ENCODE assay signal across 11 mouse cellular contexts in the genomic region with DNA sequence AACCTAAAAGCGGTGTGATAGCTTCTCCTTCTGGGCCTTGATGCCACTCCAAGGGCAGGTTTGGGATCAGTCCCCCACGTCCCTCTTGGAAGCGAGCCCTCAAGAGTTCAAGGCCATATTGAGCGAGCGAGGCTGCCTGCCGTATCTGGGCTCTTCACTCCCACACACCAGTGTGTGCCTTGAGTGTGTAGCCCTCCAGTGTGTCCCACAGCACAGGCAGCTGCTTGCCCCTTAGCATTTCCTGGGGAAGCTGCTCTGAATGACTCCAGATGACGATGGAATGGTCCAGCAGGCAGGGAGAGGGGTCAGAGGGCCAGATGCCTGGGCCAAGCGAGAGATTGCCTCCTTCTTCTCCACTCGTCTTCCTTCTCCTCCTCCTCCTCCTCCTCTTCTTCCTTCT. TPM values are rescaled to one million over a fixed set of nuclear protein-coding genes. Genes with fewer than 3 reads are reported as not detected.
DNase-seq lines count a peak whose midpoint lies in the region; ATAC-seq and TF ChIP-seq lines count a peak whose summit lies in the region.
"Had no signal": no experiment of that assay in that cellular context is flagged by ENCODE, and none has a peak within 500 bp of the region (broad histone marks: within the 10 kb centered on the region; RNA-seq: fewer than 3 reads in every experiment).

No protein-coding gene starts in this region.

- 54% methylated on average over 9 of the region's 9 CpGs for WGBS in hindbrain, embryonic 12.5 days
- WGBS in hindbrain, embryonic 16.5 days, result 62% methylated on average over 9 of the region's 9 CpGs
- WGBS in limb, embryonic 10.5 days, result 35% methylated on average over 9 of the region's 9 CpGs

- H3K4me2 ChIP-seq in hindbrain, embryonic 12.5 days (replicated peaks), result no peak overlapping the region
- no peak overlapping the region for H3K4me2 ChIP-seq in hindbrain, embryonic 16.5 days (ENCODE audit: low read length)
- H3K4me2 ChIP-seq: hindbrain, embryonic 15.5 days had no signal

- H3K36me3 ChIP-seq in hindbrain, embryonic 12.5 days, result peaks cover 50% of the 10 kb centered on the region
- H3K36me3 ChIP-seq in hindbrain, embryonic 16.5 days (ENCODE audit: control insufficient read depth, insufficient read depth, low read length), result peaks cover 13% of the 10 kb centered on the region
- H3K36me3 ChIP-seq in E14TG2a.4 (ENCODE audit: insufficient read depth, low read length), result peaks cover 99% of the 10 kb centered on the region
- H3K36me3 ChIP-seq in limb, embryonic 10.5 days, result peaks cover 88% of the 10 kb centered on the region

- H3K4me3 ChIP-seq in hindbrain, embryonic 12.5 days, result no peak overlapping the region
- H3K4me3 ChIP-seq in hindbrain, embryonic 16.5 days (ENCODE audit: low read length), result no peak overlapping the region
- peak overlapping the region; percentile 54 for H3K4me3 ChIP-seq in E14TG2a.4 (replicated peaks; ENCODE audit: low read length)
- peak overlapping the region; percentile 14 for H3K4me3 ChIP-seq in limb, embryonic 10.5 days
- no peak overlapping the region for H3K4me3 ChIP-seq in left cerebral cortex, adult 2 months
- H3K4me3 ChIP-seq: hindbrain, embryonic 15.5 days had no signal

- peak; percentile 60 to 63 for DNase-seq in adrenal gland, postnatal 36 days
- DNase-seq in limb, embryonic 10.5 days (ENCODE audit: low spot score), result peak; percentile 64
- DNase-seq in thymus, adult 18-20 months, result no peak
- DNase-seq in left cerebral cortex, adult 2 months (ENCODE audit: extremely low spot score in 1 of 2, low spot score in 2 of 2), result no peak
- no peak for DNase-seq in cerebellum, adult 11-12 months
- DNase-seq: cerebellum, postnatal 36 days had no signal

- intact Hi-C loops in left cerebral cortex, adult 2 months (cut with DNase I), result no loop called here

- H3K9me3 ChIP-seq in hindbrain, embryonic 12.5 days (replicated peaks), result no peaks in the 10 kb centered on the region
- no peaks in the 10 kb centered on the region for H3K9me3 ChIP-seq in hindbrain, embryonic 16.5 days (ENCODE audit: control insufficient read depth, low read length)
- H3K9me3 ChIP-seq in E14TG2a.4 (ENCODE audit: low read length), result no peaks in the 10 kb centered on the region
- H3K9me3 ChIP-seq in limb, embryonic 10.5 days (replicated peaks), result no peaks in the 10 kb centered on the region
- H3K9me3 ChIP-seq: hindbrain, embryonic 15.5 days had no signal

- no peaks in the 10 kb centered on the region for H3K27me3 ChIP-seq in hindbrain, embryonic 12.5 days
- H3K27me3 ChIP-seq in hindbrain, embryonic 16.5 days (replicated peaks; ENCODE audit: control insufficient read depth, insufficient read depth, low read length), result no peaks in the 10 kb centered on the region
- no peaks in the 10 kb centered on the region for H3K27me3 ChIP-seq in E14TG2a.4 (ENCODE audit: insufficient read depth, low read length)
- no peaks in the 10 kb centered on the region for H3K27me3 ChIP-seq in limb, embryonic 10.5 days (ENCODE audit: low read depth, poor library complexity, severe bottlenecking)
- H3K27me3 ChIP-seq: hindbrain, embryonic 15.5 days; Patski had no signal

- ATAC-seq in hindbrain, embryonic 12.5 days (ENCODE audit: low FRiP score), result no peak
- no peak for ATAC-seq in hindbrain, embryonic 16.5 days
- ATAC-seq: Patski had no signal

- no peak overlapping the region for H3K9ac ChIP-seq in hindbrain, embryonic 12.5 days
- no peak overlapping the region for H3K9ac ChIP-seq in hindbrain, embryonic 16.5 days (ENCODE audit: low read depth, low read length)
- H3K9ac ChIP-seq: hindbrain, embryonic 15.5 days had no signal

- TF ChIP-seq CTCF in E14TG2a.4 (conservative IDR thresholded peaks at IDR 0.05; ENCODE audit: low read length), result no peak
- no peak for TF ChIP-seq CTCF in left cerebral cortex, adult 2 months (IDR thresholded peaks at IDR 0.05)

- H3K27ac ChIP-seq in hindbrain, embryonic 12.5 days, result peak overlapping the region; percentile 32; the same call in 1 of the 2 replicates
- H3K27ac ChIP-seq in hindbrain, embryonic 16.5 days (ENCODE audit: low read depth, low read length), result no peak overlapping the region
- H3K27ac ChIP-seq in limb, embryonic 10.5 days, result peak overlapping the region; percentile 94
- no peak overlapping the region; the same call in 1 of the 2 replicates for H3K27ac ChIP-seq in left cerebral cortex, adult 2 months

- H3K4me1 ChIP-seq in hindbrain, embryonic 12.5 days, result peaks cover 62% of the 10 kb centered on the region
- H3K4me1 ChIP-seq in hindbrain, embryonic 16.5 days (ENCODE audit: control insufficient read depth, insufficient read depth, low read depth, low read length), result peaks cover 45% of the 10 kb centered on the region
- peaks cover 100% of the 10 kb centered on the region for H3K4me1 ChIP-seq in E14TG2a.4 (replicated peaks; ENCODE audit: low read depth, low read length)
- peaks cover 88% of the 10 kb centered on the region for H3K4me1 ChIP-seq in limb, embryonic 10.5 days

RNA-seq across cellular contexts. Expression of a gene that starts 18.1 kb away (rescaled TPM):
- 111 and 120 TPM in 2 replicates for polyA plus RNA-seq in hindbrain, embryonic 12.5 days (2016; fragmentation: Nextera tagmentation; extraction: Ambion mirVana)
- polyA plus RNA-seq in hindbrain, embryonic 16.5 days (2015; fragmentation: Nextera tagmentation; extraction: Ambion mirVana), result 176 and 191 TPM in 2 replicates
- total RNA-seq in adrenal gland, postnatal 36 days (2021), result 100 to 1,000 TPM; 103 to 128 TPM
- polyA plus RNA-seq in limb, embryonic 10.5 days (2016; fragmentation: Nextera tagmentation; extraction: Ambion mirVana), result 90.0 and 110 TPM in 2 replicates
- 100 to 1,000 TPM; 174 to 191 TPM for total RNA-seq in left cerebral cortex, adult 2 months (2021)

RNA-seq across cellular contexts. Expression of a gene that starts 23.7 kb away (rescaled TPM):
- 14.1 and 14.8 TPM in 2 replicates for polyA plus RNA-seq in hindbrain, embryonic 12.5 days (2016; fragmentation: Nextera tagmentation; extraction: Ambion mirVana)
- 38.2 and 40.7 TPM in 2 replicates for polyA plus RNA-seq in hindbrain, embryonic 16.5 days (2015; fragmentation: Nextera tagmentation; extraction: Ambion mirVana)
- total RNA-seq in adrenal gland, postnatal 36 days (2021), result 1 to 10 TPM; 2.8 to 3.6 TPM
- polyA plus RNA-seq in limb, embryonic 10.5 days (2016; fragmentation: Nextera tagmentation; extraction: Ambion mirVana), result 10.9 and 14.0 TPM in 2 replicates
- total RNA-seq in left cerebral cortex, adult 2 months (2021), result 10 to 100 TPM; 77.6 to 78.9 TPM

RNA-seq across cellular contexts. Expression of a gene that starts 34.7 kb away (rescaled TPM):
- polyA plus RNA-seq in hindbrain, embryonic 12.5 days (2016; fragmentation: Nextera tagmentation; extraction: Ambion mirVana), result 347 and 376 TPM in 2 replicates
- polyA plus RNA-seq in hindbrain, embryonic 16.5 days (2015; fragmentation: Nextera tagmentation; extraction: Ambion mirVana), result 252 and 268 TPM in 2 replicates
- total RNA-seq in adrenal gland, postnatal 36 days (2021), result 100 to 1,000 TPM; 851 to 921 TPM
- polyA plus RNA-seq in limb, embryonic 10.5 days (2016; fragmentation: Nextera tagmentation; extraction: Ambion mirVana), result 449 and 506 TPM in 2 replicates
- 100 to 1,000 TPM; 326 to 327 TPM for total RNA-seq in left cerebral cortex, adult 2 months (2021)

RNA-seq across cellular contexts. Expression of a gene that starts 41.2 kb away (rescaled TPM):
- 0.68 and 0.98 TPM in 2 replicates for polyA plus RNA-seq in hindbrain, embryonic 12.5 days (2016; fragmentation: Nextera tagmentation; extraction: Ambion mirVana)
- 0.44 and 0.91 TPM in 2 replicates for polyA plus RNA-seq in hindbrain, embryonic 16.5 days (2015; fragmentation: Nextera tagmentation; extraction: Ambion mirVana)
- total RNA-seq in adrenal gland, postnatal 36 days (2021), result not detected
- 0.43 and 0.74 TPM in 2 replicates for polyA plus RNA-seq in limb, embryonic 10.5 days (2016; fragmentation: Nextera tagmentation; extraction: Ambion mirVana)
- 1 to 10 TPM in 1 of 2 experiments, not detected in 1; 1.0 TPM for total RNA-seq in left cerebral cortex, adult 2 months (2021)

RNA-seq across cellular contexts. Expression of a gene that starts 50.6 kb away (rescaled TPM):
- polyA plus RNA-seq in hindbrain, embryonic 12.5 days (2016; fragmentation: Nextera tagmentation; extraction: Ambion mirVana), result 22.0 and 25.4 TPM in 2 replicates
- 14.1 and 16.2 TPM in 2 replicates for polyA plus RNA-seq in hindbrain, embryonic 16.5 days (2015; fragmentation: Nextera tagmentation; extraction: Ambion mirVana)
- total RNA-seq in adrenal gland, postnatal 36 days (2021), result 10 to 100 TPM; 20.2 to 26.3 TPM
- polyA plus RNA-seq in limb, embryonic 10.5 days (2016; fragmentation: Nextera tagmentation; extraction: Ambion mirVana), result 17.8 and 21.6 TPM in 2 replicates
- total RNA-seq in left cerebral cortex, adult 2 months (2021), result 10 to 100 TPM; 19.5 to 21.3 TPM

Comparison
In these comparisons a context has a peak if more than half of its experiments do, and no peak if none do; other contexts are left out.
1. H3K27ac ChIP-seq: peak in hindbrain, embryonic 12.5 days (single experiment) and limb, embryonic 10.5 days (single experiment); none in hindbrain, embryonic 16.5 days (single experiment) and left cerebral cortex, adult 2 months (single experiment).
2. H3K4me3 ChIP-seq: peak in E14TG2a.4 (single experiment) and limb, embryonic 10.5 days (single experiment); none in hindbrain, embryonic 12.5 days (single experiment), hindbrain, embryonic 16.5 days (single experiment) and left cerebral cortex, adult 2 months (single experiment).
3. DNase-seq: peak in adrenal gland, postnatal 36 days (2 of 2) and limb, embryonic 10.5 days (single experiment); none in thymus, adult 18-20 months (0 of 2), left cerebral cortex, adult 2 months (0 of 2) and cerebellum, adult 11-12 months (single experiment).